Mouse (Mus musculus): ENCODE data around the gene Fbxo3. TPM values are rescaled to one million over a fixed set of nuclear protein-coding genes. Genes with fewer than 3 reads are reported as not detected.
"Not testable (repeated sequence)": the region's sequence is repeated elsewhere in the genome, so short reads cannot be mapped to it uniquely, and the experiment has no call there.

The Fbxo3 gene
- polyA plus RNA-seq, 1 experiment from 2014 or later, result 50.2 TPM

DNA sequence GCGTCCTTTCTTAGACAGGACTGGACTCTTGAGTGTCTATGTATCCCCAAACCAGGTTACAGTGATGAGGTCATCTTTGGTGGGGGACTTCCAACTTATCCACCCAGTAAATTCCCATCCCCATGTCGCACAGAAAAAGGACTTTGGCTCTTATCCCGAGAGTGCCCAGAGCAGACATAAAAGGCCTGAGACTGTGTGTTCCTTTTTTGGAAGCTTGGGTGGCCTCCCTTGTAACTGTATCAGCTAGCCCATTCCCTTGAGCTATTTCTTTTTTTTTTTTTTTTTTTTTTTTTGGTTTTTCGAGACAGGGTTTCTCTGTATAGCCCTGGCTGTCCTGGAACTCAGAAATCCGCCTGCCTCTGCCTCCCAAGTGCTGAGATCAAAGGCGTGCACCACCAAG lies 38.0 kb downstream of the Fbxo3 start, which contains the start of gene Gm10912:
Gm10912 (plus strand) TSS at position 301 of the 400 bp plus-strand sequence.
- 79% methylated on average over 6 of the region's 6 CpGs for WGBS (ENCODE audit: insufficient replicate concordance)
- H3K4me1 ChIP-seq (replicated peaks), result peaks cover 64% of the 10 kb centered on the region
- H3K27me3 ChIP-seq; H3K4me2 ChIP-seq; DNase-seq; H3K4me3 ChIP-seq (replicated peaks); ATAC-seq (ENCODE audit: low read depth); H3K9ac ChIP-seq; H3K9me3 ChIP-seq (replicated peaks): not testable (repeated sequence)
- peak within 1 kb of the TSS; percentile 16 for H3K27ac ChIP-seq
- peaks cover 25% of the 10 kb centered on the region for H3K36me3 ChIP-seq

DNA sequence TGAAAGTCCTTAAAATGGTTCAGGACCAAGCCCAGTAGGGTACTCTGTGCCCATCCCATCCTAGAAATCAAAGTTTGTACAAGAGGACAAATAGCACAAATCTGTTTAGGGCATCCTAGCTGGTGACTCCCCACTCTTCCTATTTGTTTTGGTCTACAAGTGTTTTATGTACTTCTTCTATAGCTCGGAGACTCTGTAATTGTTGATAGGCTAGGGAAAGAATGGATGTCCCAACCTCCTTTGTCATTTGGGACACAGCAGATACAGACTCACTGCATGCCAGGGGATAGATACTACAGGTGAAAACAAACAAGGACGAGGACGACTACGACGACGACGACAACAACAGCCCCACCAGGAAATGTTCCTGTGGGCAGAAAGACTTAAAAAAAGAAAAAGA lies 40.9 kb downstream of the Fbxo3 start, which contains the start of gene Gm10799:
Gm10799 (minus strand) TSS at position 101 of the 400 bp plus-strand sequence.
- H3K4me2 ChIP-seq, result peak within 1 kb of the TSS; percentile 76
- H3K9me3 ChIP-seq (replicated peaks); H3K4me3 ChIP-seq (replicated peaks); DNase-seq; H3K36me3 ChIP-seq; H3K27me3 ChIP-seq; ATAC-seq (ENCODE audit: low read depth); H3K9ac ChIP-seq: not testable (repeated sequence)
- 34% methylated on average over 7 of the region's 7 CpGs for WGBS (ENCODE audit: insufficient replicate concordance)
- H3K4me1 ChIP-seq (replicated peaks), result peaks cover 65% of the 10 kb centered on the region
- peak within 1 kb of the TSS; percentile 85 for H3K27ac ChIP-seq

DNA sequence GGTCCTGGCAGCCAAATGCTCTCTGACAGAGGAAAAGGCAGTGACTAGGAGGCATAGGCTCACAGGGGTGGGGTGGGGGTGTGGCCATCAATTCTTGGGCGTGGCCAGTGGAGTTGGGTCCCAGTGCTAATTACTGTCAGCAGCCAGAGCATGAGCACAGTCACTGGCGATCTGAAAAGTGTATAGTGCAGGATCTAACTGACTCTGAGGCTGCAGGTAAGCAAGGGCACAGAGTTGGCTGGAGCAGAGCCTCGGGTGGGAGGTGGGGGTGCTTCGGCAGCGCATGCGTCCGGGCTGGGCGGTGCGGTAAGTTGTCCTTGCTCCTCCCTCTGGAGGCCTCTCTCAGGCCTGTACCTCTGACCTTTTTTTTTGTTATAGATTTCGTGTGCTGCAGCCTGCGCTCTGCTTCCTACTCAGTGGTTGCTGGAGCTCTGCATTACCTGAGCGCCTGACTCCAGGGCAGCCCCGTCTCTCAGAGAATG lies 42.2 kb downstream of the Fbxo3 start, which contains the start of gene Cd59b:
Cd59b (plus strand) TSS at position 146 of the 482 bp plus-strand sequence.
- peak within 1 kb of the TSS; percentile 76 for H3K4me2 ChIP-seq
- peaks cover 52% of the 10 kb centered on the region for H3K4me1 ChIP-seq (replicated peaks)
- DNase-seq (peak; percentile 42), ATAC-seq (ENCODE audit: low read depth) (peak; percentile 95)
- peak within 1 kb of the TSS; percentile 85 for H3K27ac ChIP-seq
- peak within 1 kb of the TSS; percentile 68 for H3K9ac ChIP-seq
- H3K9me3 ChIP-seq (replicated peaks), result 0 out of 2 replicates have a peak, but pooled peaks cover 6% of the 10 kb centered on the region
- H3K36me3 ChIP-seq, result peaks cover 9% of the 10 kb centered on the region; the same call in 1 of the 2 replicates
- H3K4me3 ChIP-seq (replicated peaks), result peak within 1 kb of the TSS; percentile 63
- H3K27me3 ChIP-seq, result no peaks in the 10 kb centered on the region
- WGBS (ENCODE audit: insufficient replicate concordance), result 15% methylated on average over 13 of the region's 13 CpGs

GRCm38 (mm10) chr2:104078285-104078684 lies 50.8 kb downstream of the Fbxo3 start:
- peak overlapping the region; percentile 32; the same call in 1 of the 2 replicates for H3K4me3 ChIP-seq (replicated peaks)

DNA sequence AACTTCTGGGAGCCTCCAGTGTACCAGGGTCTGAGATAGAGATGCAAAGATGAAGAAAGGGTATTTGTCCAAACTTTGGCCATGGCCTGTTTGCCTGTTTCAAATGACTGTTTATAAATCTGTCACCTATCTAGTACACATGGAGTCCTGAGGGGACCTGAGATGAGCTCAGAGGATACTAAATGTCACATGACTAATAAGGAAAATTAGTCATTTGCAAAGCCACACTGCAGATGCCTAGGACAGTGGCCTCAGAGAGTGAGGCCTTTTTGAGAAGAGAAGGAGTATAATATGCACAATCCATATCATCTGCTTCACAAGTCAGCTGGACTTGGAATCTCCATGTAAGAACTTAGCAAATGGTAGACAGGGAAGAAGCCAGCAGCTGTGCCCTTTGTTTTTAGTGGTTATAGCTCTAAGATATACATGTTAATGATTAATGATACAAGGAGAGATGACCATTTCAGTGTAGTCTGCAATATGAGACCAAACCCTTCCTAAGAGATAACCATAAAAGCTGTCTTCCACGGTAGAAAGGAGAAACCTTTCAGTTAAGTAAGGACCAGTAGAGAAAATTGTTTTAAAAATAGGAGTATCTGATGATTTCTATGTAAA lies 54.0 kb downstream of the Fbxo3 start:
- not testable (repeated sequence) for H3K27ac ChIP-seq; DNase-seq; H3K9ac ChIP-seq; H3K4me2 ChIP-seq; H3K4me3 ChIP-seq (replicated peaks); ATAC-seq (ENCODE audit: low read depth); H3K36me3 ChIP-seq; H3K27me3 ChIP-seq; H3K9me3 ChIP-seq (replicated peaks)
- WGBS (ENCODE audit: insufficient replicate concordance), result no CpG with 5 or more reads among the region's 1 CpGs
- H3K4me1 ChIP-seq (replicated peaks), result peaks cover 61% of the 10 kb centered on the region

More at GRCm38 (mm10) chr2:104078285-104078684, 50.8 kb downstream of the Fbxo3 start:
- H3K27ac ChIP-seq, result peak overlapping the region; percentile 90
- DNase-seq (peak; percentile 74), ATAC-seq (ENCODE audit: low read depth) (peak; percentile 99)
- H3K36me3 ChIP-seq; H3K9me3 ChIP-seq (replicated peaks); H3K27me3 ChIP-seq: not testable (repeated sequence)
- peak overlapping the region; percentile 54 for H3K9ac ChIP-seq
- peaks cover 48% of the 10 kb centered on the region for H3K4me1 ChIP-seq (replicated peaks)
- WGBS (ENCODE audit: insufficient replicate concordance), result 3% methylated on average over 5 of the region's 5 CpGs
- peak overlapping the region; percentile 55 for H3K4me2 ChIP-seq

- H3K27me3 ChIP-seq, result no peaks in the 10 kb centered on the region
- no peak overlapping the region for H3K4me3 ChIP-seq (replicated peaks)
- H3K4me1 ChIP-seq (replicated peaks), result peaks cover 60% of the 10 kb centered on the region
- DNase-seq, result no peak
- peak overlapping the region; percentile 23; the same call in 1 of the 2 replicates for H3K27ac ChIP-seq
- no peak overlapping the region for H3K9ac ChIP-seq
- no peak overlapping the region for H3K4me2 ChIP-seq
- peaks cover 6% of the 10 kb centered on the region; the same call in 1 of the 2 replicates for H3K36me3 ChIP-seq
- ATAC-seq (ENCODE audit: low read depth), result no peak
- no peaks in the 10 kb centered on the region for H3K9me3 ChIP-seq (replicated peaks)
Measured at GRCm38 (mm10) chr2:104082474-104082873, 55.0 kb downstream of the Fbxo3 start.

- H3K36me3 ChIP-seq; H3K4me3 ChIP-seq (replicated peaks); DNase-seq; H3K9me3 ChIP-seq (replicated peaks); H3K27me3 ChIP-seq; H3K4me2 ChIP-seq; H3K9ac ChIP-seq: not testable (repeated sequence)
- ATAC-seq (ENCODE audit: low read depth), result peak; percentile 46; the same call in 1 of the 2 replicates
- H3K27ac ChIP-seq, result peak overlapping the region; percentile 63
- peaks cover 47% of the 10 kb centered on the region for H3K4me1 ChIP-seq (replicated peaks)
Measured at GRCm38 (mm10) chr2:104084027-104084426, 56.5 kb downstream of the Fbxo3 start.

DNA sequence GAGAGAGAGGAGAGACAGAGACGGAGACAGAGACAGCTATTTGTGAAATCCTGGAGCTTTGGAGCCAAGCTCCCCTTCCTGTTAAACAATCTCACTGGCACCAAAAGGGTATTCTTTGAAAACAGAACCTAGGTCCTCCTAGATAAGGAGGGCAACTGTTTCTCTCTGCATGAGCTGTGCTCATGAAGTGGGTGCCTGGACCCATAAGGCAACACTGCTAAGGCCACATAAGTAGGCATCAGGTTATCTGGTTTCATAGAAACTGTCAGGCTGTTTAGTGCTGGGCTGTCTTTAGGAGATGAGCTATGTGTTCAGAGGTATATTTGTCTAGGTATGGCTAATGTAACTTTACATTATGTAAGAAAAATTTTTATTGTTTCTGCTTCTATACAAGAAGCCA lies 60.0 kb downstream of the Fbxo3 start:
- not testable (repeated sequence) for H3K36me3 ChIP-seq; H3K27me3 ChIP-seq; H3K9me3 ChIP-seq (replicated peaks); H3K9ac ChIP-seq; H3K4me3 ChIP-seq (replicated peaks); H3K4me2 ChIP-seq
- peak overlapping the region; percentile 74 for H3K27ac ChIP-seq
- 13% methylated on average over 1 of the region's 1 CpGs for WGBS (ENCODE audit: insufficient replicate concordance)
- peaks cover 49% of the 10 kb centered on the region for H3K4me1 ChIP-seq (replicated peaks)
- DNase-seq (peak; percentile 27), ATAC-seq (ENCODE audit: low read depth) (peak; percentile 86)

DNA sequence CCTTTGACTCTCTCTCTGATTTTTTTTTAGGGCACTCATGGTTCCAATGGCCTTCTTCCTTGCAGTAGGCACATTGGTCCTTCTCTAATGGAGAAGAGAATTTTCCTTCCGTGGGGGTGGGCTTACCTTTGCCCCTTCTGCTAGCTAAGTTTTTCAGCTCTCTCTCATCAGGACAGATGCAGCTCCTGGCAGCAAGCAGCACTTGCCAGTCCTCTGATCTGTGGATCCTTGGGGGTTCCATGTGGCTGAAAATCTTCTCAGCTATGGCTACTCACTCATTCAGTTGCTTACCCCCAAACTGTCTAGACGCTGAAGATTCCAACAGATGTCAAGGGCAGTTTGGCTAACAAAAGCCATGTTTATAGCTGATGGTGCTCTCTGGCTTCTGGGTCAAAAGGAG lies 65.8 kb downstream of the Fbxo3 start:
- ATAC-seq (ENCODE audit: low read depth) (no peak), DNase-seq (no peak)
- Histone ChIP-seq H3K36me3 (no peaks in the 10 kb centered on the region), H3K27ac (peak overlapping the region; percentile 21), H3K4me3 (replicated peaks) (no peak overlapping the region), H3K4me1 (replicated peaks) (peaks cover 69% of the 10 kb centered on the region), H3K9me3 (replicated peaks) (no peaks in the 10 kb centered on the region), H3K9ac (no peak overlapping the region), H3K27me3 (no peaks in the 10 kb centered on the region), H3K4me2 (no peak overlapping the region)
- WGBS (ENCODE audit: insufficient replicate concordance), result 67% methylated on average over 2 of the region's 2 CpGs

DNA sequence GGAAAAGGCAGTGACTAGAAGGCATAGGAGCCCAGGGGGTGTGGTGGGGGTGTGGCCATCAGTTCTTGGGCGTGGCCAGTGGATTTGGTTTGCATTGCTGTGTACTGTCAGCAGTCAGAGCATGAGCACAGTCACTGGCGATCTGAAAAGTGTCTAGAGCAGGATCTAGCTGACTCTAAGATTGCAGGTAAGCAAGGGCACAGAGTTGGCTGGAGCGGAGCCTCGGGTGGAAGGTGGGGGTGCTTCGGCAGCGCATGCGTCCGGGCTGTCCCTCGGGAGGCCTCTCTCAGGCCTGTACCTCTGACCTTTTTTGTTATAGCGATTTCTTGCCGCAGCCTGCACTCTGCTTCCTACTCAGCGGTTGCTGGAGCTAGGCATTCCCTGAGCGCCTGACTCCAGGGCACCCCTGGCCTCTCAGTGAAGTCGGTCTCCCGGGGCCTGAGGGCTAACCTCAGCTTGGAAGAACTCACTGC lies 68.3 kb downstream of the Fbxo3 start, which contains the start of gene Cd59a:
Cd59a (plus strand) TSS at position 61 of the 473 bp plus-strand sequence.
- peaks cover 88% of the 10 kb centered on the region for H3K4me1 ChIP-seq (replicated peaks)
- ATAC-seq (ENCODE audit: low read depth), result peak; percentile 82
- H3K4me3 ChIP-seq (replicated peaks), result peak within 1 kb of the TSS; percentile 72
- peak within 1 kb of the TSS; percentile 75 for H3K4me2 ChIP-seq
- no peaks in the 10 kb centered on the region for H3K36me3 ChIP-seq
- 4% methylated on average over 15 of the region's 15 CpGs for WGBS (ENCODE audit: insufficient replicate concordance)
- peak; percentile 90 for DNase-seq
- peak within 1 kb of the TSS; percentile 97 for H3K27ac ChIP-seq
- H3K27me3 ChIP-seq, result no peaks in the 10 kb centered on the region
- H3K9me3 ChIP-seq (replicated peaks), result no peaks in the 10 kb centered on the region
- H3K9ac ChIP-seq, result peak within 1 kb of the TSS; percentile 89

GRCm38 (mm10) chr2:104096256-104096655 lies 68.7 kb downstream of the Fbxo3 start:
- DNase-seq (no peak), ATAC-seq (ENCODE audit: low read depth) (no peak)
- Histone ChIP-seq H3K9me3 (replicated peaks) (no peaks in the 10 kb centered on the region), H3K4me2 (peak overlapping the region; percentile 75), H3K4me1 (replicated peaks) (peaks cover 90% of the 10 kb centered on the region), H3K9ac (peak overlapping the region; percentile 89), H3K4me3 (replicated peaks) (peak overlapping the region; percentile 72), H3K36me3 (0 out of 2 replicates have a peak, but pooled peaks cover 3% of the 10 kb centered on the region), H3K27me3 (no peaks in the 10 kb centered on the region), H3K27ac (peak overlapping the region; percentile 97)
- WGBS (ENCODE audit: insufficient replicate concordance), result 29% methylated on average over 10 of the region's 10 CpGs
